Mouse (Mus musculus): ENCODE measurements around the gene 4931428L18Rik.

The 4931428L18Rik gene

DNA sequence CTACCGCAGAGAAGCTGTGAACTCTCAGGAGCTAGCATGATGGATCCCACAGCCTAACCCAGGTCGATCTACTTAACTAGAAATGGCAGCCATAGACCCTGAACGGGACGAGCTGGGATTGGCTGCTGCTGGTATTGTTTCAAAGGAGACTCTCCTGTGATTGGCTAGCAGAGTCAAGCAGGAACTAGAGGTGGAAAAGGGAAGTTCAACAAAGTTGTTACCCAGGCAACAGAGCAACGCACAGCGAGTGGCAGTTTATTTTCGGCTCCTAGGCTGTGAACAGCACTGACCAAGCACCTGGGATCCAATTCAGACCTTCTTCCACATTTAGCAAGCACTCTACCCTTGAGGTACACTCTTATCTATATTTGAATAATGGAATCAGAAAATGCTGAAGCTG lies at the start of gene 4931428L18Rik, which contains the start of gene Pih1d3:
Gene 4931428L18Rik, minus strand, starts transcription at position 121 of the 400 bp plus-strand sequence.
Gene Pih1d3, plus strand, starts transcription at position 275 of the 400 bp plus-strand sequence.
- no peak for DNase-seq (ENCODE audit: low spot score in 2 of 2)

DNA sequence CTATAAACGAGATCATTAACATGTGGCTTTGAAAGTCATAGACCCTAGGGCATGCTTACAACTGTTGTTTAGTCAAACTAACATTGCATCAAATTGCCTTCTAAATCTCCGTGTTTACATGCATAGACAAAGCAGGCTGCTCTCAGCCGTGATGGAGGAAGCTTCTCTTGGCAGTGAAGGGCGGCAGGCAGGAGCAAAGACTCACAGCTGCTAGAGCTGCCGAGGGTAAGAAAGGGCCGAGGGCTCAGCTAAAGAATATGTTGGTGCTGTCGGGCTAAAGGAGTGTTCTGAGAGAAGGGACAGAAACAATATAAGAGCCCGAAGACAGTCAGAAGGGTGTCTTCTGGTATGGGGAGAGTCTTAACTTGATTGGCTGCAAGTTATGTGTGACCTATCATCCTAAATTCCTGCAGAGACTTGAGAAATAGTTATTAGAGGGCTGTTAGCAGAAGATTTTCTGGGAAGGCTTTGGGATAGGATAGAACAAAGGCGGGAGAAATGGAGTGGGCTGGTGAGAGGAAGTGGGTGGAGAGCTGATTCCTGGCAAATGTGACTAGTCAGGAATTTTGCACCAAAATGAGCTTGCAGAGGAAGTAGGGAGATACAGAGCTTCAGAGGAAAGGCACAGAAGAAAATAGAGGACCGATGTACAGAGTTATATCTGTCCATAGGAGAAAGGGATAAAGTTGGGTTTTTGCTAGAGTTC lies 37.9 kb upstream of the 4931428L18Rik start:
- DNase-seq (ENCODE audit: low spot score in 2 of 2) = no peak

DNA sequence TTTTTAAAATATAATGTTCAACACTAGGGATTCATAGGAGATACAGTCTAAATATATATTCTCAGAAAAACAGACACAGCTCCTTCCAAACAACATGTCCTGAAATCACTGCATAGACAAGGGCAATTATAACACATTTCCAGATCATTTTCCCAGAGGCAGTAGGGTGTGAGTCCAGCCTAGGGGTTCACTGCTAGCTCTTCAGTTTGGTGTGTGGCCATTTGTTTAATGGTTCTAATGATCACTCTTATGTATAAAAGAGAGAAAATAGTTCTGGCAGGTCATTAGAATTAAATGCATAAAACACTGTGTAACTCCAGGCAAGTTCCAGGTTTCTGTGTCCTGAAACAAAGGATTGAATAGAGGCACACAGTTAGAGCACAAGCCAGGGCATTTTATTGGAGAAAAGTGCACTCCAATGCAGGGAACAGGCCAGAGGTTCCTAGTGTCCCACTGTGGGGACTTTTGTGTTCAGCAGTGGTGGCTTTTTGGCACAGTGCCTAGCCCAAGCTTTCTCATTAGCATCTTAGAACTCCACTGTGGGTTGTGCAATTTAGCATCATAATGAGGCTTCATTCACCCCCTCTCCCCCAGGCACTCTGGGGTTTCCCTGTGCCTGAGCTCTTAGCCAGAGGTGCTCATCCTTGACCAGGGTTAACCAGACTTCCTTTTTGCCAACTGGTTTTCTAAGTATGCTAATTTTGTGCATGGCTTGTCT lies 11.0 kb upstream of the 4931428L18Rik start:
- no peak for DNase-seq (ENCODE audit: low spot score in 2 of 2)

DNA sequence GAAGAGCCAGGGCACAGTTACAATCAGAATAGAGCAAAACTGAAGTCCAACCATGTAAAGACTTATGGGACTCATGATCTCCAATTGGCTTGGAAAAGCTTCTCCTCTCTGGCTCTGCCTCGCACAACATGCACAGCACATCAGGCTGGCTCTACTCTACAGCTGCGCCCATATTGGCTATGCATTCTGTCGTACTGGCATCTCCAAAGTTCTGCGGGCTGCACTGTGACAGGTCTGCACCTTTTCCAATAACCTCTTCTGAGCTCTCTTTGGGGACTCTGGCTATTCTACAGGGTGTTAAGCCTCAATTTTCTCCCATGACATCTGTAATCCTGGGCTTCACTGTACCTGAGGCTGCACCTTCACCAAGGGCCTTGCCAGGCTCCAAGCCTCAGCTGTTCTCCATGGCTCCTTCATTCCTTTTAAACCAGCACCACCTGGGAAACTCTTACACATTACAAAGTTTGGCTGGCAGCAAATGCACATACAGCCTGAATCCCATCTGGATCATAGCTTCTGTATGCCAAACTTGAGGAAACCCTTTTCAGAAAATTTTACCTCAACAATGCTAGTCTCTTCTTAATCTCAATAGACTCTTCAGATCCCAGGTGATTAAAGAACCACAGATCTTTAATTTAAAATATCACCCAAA lies 1.8 kb downstream of the 4931428L18Rik start:
- DNase-seq (ENCODE audit: low spot score in 2 of 2) = no peak

DNA sequence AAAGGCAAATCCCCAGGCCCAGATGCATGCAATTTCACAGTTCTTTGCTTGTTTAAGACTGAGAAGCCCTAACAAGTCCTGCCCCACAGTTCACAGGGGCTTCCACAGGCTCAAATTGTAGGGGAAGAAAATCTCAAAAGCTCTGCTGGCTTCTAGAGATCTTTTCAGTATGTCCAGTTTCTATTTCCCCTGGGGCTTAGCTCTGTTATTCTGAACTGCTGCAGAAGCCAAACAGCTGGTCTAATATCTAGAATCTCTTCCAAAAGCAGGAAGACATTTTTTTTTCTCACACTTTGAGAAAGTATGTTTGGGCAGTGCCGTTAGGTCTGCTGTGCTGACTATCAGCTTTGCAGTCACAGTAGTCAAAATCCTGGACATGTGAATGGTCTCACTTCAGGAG lies 7.7 kb downstream of the 4931428L18Rik start:
- no peak for DNase-seq (ENCODE audit: low spot score in 2 of 2)

DNA sequence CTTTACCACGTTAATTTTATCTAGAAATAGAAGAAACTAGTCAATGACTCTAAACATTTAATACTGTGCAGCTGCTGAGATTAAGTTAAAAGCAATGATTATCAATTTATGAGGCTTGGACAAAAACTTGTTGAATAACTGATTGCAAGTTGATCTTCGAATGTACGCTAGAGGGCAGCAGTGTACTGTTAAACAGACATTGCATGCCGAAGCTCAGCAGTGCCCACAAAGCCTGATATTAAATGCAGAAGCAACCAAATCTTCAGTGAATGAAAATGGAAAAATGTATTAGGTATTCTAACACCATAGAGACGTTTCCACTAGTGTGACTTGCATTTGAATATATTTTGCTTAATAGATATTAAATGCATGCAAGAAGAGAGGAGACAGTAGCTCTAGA lies 12.3 kb downstream of the 4931428L18Rik start:
- peak in 1 of 2 experiments; percentile 7 for DNase-seq (ENCODE audit: low spot score in 2 of 2)

DNA sequence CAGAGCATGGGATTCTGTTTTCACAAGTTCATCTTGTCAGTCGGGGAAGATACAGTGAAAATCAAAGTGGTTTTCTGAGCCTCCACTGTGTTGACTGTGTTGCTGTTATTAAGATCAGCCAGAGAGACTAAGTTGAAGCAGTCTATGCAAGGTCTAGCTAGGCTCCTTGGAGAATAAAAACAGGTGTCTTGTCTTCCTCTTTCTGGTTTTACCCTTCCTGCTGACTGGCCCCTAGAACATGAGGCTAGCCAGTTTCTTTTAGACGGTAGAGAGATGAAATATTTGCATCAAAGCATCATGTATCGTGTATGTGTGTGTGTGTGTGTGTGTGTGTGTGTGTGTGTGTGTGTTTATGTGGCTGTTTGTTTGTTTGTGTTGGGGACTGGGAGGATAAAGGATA lies 16.7 kb downstream of the 4931428L18Rik start:
- no peak for DNase-seq (ENCODE audit: low spot score in 2 of 2)

DNA sequence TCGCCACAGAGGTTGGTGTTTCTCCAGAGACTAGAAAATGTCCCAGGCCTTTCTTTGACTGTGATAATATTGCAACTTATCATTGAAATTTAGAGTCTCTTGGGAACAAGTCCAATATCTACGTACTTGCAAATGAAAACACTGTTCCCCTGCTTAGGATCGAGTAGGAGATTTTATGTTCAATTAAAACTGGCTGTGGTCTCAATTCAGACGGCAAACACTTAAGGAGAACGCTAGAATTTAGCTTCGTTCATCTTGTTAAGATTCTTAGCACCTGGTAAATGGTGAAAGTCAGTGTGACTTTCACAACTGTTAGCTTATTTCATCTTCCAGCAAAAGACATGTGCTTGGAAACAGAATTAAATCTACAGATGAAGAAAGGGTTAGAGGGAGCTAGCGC lies 17.1 kb downstream of the 4931428L18Rik start:
- no peak for DNase-seq (ENCODE audit: low spot score in 2 of 2)

DNA sequence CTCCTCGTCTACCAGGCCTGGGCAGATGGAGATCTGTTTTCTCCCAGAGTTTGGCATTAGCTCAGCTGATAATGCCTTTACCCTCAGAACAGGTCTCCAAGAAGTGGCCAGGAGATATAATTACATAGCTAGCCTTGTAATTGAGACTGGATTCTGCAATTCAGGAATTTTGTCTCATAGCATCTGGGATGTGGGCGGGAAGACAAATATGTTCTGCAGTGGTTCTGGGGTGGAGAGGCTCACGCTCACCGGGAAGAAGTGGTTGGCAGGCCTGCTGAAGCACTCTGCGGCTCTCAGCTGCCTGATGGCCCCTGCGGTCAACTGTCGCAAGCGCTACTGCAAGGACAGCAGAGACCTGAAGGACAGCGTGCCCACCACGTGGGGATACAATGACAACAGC lies 18.7 kb downstream of the 4931428L18Rik start:
- no peak for DNase-seq (ENCODE audit: low spot score in 2 of 2)

DNA sequence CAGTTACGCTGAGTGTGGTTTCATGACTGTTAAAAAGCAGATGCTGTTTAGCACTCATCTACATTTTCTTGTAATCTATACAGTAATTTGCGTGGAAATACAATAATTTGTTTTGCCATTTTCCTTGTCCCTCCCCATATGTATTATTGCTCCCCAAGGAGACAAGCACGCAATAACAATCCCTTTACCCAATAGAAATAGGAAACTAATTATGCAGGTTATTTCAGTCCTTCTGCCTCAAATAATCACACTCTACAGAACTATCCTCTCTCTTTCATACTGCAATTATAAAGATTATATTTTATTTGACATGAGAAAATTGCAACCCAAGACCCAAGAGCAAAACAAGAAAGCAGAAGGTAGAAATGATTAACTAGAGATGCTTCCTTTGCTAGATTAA lies 25.5 kb downstream of the 4931428L18Rik start:
- DNase-seq (ENCODE audit: low spot score in 2 of 2) = no peak

DNA sequence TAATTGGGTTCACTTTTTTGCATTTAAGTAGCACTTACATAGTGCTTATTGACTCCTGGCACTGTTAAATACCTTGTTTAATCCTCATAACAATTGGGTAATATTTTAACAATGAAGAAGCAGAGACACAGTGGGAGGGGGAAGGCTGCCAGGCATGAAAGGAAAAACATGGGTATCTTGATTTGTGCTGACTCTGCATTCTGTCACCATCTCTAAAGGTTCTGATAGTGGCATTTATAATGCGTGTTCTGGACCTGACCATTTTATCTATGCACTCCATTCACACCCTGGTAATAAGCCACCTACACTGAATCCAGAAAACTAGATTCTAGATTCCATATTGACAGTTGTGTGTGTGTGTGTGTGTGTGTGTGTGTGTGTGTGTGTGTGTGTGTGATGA lies 26.9 kb downstream of the 4931428L18Rik start:
- no peak for DNase-seq (ENCODE audit: low spot score in 2 of 2)

DNA sequence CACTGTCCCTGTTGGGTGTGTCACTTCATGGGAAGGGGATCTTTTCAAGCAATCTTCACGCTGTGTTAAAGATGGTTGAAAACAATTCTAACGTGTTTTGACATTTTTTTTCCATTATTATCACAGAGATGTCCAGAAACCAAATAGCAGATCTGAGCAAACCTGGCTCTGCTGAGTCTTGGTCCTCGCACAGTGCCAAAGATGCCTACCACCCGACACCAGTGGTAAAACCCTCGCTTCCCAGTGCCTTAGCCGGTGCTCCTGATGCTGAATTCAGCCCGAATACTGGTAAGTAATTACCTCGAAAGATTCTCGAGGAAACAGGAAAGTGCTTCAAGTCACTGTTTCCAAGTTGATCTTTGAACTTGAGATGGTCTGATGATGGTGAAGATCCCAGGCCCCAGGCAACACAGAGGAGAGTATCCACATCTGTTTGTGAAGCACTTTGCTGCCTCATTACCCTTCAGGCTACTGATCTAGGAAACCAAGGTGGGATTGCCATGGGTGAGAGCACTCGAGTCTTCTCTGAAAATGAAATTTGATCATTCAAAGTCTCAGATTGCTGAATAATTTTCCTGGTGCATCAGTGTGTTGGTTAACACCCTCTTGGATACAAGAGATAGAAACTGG lies 32.1 kb downstream of the 4931428L18Rik start:
- DNase-seq (ENCODE audit: low spot score in 2 of 2) = no peak

DNA sequence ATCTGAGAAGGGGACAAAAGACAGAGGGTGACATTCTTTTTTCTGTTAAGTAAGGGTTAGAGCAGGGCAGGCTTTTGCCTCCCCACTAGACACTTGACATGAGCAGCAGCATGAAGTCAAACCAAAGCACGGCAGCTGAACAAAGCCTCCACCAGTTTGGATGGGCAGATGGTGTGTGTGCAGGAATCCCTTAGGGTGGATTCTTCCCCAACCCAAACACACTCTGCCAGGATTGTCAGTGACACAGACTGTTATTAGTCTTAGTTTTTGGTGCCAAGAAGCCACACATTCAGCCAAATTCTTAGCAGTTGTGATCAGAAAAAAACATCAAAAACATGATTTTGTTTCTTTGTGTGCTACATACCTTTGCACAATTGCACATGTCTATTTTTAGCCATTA lies 44.2 kb downstream of the 4931428L18Rik start:
- DNase-seq (ENCODE audit: low spot score in 2 of 2) = no peak

DNA sequence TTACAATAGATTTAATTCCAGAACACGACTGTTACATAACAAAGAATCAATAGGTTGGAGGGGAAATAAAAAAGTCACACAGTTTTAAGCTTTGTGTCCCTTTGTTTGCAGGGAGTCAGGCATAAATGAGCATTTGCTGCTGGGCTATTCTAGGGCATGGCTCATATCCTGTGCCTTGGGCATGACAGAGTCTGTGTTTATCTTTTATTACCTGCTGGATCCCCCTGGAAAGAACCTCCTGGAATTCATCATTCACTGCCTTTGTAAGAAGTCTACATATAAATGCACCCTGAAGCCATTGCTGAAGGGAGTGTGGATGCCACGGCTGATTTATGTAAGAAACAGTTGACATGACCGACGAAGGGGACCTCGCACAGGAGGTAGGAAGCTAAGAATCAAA lies 46.4 kb downstream of the 4931428L18Rik start, which contains the start of gene Lgsn:
Gene Lgsn, plus strand, starts transcription at position 301 of the 400 bp plus-strand sequence.
- DNase-seq (ENCODE audit: low spot score in 2 of 2) = no peak

DNA sequence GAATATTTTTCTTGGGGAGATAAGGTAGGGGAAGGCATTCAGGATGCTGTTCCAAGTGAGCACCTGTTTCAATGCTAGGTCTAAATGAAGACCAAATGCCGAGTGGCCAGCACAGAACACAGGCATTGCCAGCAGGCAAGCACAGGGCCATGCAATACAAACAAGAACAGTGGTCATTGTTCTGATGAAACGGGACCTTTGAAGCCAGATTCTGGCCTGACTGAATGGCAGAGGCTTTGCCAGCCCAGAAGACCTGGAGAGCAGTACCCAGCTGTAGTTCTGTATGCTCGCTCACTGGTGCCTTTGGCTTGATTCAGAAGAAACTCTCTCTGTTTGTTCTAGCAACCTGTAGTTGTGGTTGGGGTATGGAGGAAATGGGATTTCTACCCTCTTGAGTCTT lies 47.1 kb downstream of the 4931428L18Rik start:
- DNase-seq (ENCODE audit: low spot score in 2 of 2) = no peak

DNA sequence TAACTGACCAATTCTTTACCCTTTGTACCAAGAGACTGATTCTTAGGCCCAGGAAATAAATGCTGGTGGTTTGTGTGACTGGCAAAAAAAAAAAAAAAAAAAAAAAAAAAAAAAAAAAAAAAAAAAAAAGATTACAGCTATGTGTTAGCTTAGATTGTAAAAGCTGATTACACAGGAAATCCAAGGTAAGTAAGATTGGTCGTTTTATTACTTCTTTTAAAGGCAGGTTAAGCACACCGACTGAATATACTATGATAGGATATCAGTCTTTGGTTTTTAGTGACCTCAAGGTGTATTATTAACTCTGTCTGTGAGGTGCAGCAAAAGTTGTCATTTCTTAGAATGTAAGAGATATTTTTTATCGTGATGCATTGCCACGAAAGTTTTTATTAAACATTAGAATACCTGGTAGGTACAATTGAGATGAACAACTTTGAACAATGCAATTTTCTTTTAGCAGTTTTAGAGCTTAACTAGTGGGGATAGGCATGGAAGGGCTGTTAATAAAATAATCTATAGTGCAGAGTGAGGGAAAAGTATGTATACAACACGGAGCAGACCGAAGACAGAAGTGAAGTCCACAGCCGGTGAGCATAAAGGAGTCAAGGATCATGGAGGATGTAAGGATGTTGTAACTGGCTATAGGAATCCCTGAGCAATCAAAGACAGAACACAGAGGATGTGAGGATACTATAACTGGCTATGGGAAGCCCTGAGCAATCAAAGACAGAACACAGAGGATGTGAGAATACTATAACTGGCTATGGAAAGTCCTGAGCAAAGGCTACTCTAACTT lies 57.0 kb downstream of the 4931428L18Rik start:
- DNase-seq (ENCODE audit: low spot score in 2 of 2) = no peak

DNA sequence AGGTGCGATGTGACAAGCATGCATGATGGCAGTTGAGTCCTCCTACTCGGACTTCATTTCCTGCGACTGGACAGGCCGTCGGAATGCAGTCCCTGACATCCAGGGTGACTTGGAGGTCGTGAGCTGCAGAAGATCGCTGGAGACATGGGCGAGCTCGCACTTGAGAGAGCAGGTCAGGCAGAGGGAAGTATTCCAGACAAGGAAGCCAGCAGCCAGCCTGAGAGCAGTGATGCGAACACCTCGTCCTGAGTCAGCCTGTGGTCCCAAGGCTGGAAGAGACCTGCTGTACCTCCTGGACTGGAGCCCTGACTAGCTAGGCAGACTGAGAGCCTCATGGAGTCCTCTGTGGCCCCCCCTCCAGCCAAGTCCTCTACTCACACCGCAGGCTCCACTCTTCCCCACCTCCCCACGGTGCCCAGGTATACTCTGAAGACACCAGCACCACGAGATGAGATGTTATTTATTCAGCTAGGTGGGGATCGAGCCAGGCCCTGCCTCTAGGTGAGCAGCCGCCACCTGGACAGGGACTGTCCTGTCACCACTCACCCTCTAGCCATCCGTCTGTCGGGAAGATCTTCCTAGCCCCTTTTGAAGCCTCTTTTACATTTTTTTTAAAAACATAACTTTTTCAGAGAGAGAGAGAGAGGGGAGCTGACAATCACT lies 57.8 kb downstream of the 4931428L18Rik start:
- DNase-seq (ENCODE audit: low spot score in 2 of 2) = no peak

DNA sequence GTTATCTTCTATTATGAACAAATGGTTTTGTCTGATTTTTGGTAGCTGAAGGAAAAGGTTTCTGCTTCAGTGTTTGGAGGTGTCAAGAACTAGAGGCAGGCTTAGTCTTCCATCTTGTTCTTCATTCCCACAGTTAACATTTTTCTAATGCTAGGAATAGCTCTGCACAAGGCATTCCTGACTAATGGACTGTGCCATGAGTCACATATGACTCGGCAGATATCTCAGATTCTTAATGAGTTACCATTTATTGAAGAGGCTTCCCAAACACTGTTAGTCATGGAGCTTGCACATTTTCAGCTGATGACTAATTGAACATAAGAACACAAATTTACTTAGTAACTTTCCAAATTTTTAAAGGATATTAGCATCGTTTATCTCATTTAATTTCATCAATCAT lies 65.6 kb downstream of the 4931428L18Rik start:
- no peak for DNase-seq (ENCODE audit: low spot score in 2 of 2)

DNA sequence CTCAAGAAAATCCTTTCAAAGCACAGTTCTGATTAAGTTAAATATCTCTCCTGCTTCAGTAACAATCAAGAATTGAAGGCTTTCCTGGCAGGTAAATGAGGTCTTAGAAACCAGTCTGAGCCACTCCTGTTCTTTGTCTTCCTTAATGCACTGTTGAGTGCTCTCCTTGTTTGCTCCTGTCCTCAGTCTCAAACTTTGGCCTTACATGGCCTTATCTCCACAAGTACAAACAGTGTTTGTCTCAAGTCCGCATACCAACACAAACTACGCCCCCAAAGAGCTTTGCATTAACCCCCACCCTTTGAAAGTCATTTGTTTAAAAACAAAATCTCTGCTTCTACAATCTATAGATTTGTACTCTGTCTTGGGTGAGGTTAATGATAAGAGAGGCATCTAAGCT lies 66.3 kb downstream of the 4931428L18Rik start:
- no peak for DNase-seq (ENCODE audit: low spot score in 2 of 2)

DNA sequence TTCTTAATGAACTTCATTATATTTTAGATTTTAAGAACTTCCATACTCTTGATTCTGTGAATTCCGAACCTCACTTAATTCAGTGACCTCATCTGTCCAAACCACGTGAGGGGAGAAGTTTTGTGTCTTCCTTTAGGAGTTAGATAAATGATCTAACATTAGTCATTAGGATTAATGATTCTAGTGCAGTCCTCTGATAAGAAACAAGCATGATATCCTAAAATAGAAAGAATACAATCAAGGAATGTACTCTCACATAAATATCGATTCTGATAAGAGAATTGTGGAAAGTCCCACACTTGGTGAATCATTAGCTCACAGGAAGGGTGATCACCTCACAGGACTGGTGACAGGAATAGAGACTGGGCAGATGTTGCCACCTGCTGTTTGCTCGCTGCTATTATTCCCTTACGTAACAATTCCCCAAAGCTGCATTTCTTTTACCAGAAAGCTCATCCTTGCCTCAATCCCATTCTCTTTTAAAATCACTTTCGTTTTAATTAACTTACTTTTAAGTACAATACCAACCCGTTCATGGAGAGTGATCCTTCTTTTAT lies 68.6 kb downstream of the 4931428L18Rik start:
- peak; percentile 5 to 25 for DNase-seq (ENCODE audit: low spot score in 2 of 2)

Measured in natural killer cell, adult 2 months (primary cell).